Mouse (Mus musculus): Measurements from ENCODE around the gene Map1s. TPM values are rescaled to one million over a fixed set of nuclear protein-coding genes. Genes with fewer than 3 reads are reported as not detected.

Map1s gene
- polyA plus RNA-seq, 2 experiments = 9.3 to 11.5 TPM

DNA sequence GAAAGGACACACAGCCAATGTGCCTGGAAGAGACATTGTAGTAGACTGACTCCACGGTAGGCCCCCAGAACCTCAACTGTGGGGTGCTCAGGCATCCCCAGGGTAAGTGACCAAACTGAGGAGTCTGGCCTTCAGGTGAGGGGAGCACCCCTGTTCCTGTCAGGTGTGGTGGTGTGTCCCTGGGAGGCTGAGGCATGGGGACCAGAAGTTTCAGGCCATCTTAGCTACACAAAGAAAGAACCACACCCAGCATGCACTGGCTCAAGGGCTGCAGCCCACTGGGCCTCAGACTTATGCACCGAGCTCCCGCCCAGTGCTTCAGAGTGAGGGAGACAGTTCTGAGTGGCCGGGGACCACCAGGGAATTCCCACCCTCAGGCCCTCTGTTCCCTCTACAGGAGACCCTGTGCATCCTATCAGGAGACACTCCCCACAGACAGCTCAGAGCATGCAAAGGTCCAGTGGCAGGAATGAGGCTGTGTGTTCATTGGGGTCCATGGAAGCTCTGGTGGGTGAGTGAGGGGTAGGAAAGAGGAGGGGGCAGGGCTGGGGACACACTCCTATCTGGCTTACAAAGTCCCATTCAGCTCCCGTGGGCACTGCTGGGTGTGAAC, 34.4 kb upstream of the Map1s start:
- Histone ChIP-seq H3K27me3 (ENCODE audit: control insufficient read depth, insufficient read depth, low read length) (no peaks in the 10 kb centered on the region), H3K36me3 (replicated peaks; ENCODE audit: control insufficient read depth, insufficient read depth, low read depth) (no peaks in the 10 kb centered on the region), H3K27ac (no peak overlapping the region), H3K4me3 (ENCODE audit: insufficient read depth in 1 of 2, low read depth in 2 of 2, low read length in 2 of 2) (no peak overlapping the region), H3K9ac (replicated peaks) (no peak overlapping the region), H3K4me1 (replicated peaks; ENCODE audit: control insufficient read depth in 2 of 2, insufficient read depth in 2 of 2, low read length in 1 of 2) (peaks cover 15 to 17% of the 10 kb centered on the region in 2 experiments), H3K9me3 (ENCODE audit: control insufficient read depth, low read length) (no peaks in the 10 kb centered on the region), H3K4me2 (ENCODE audit: low read depth) (no peak overlapping the region)
- ATAC-seq (ENCODE audit: insufficient read depth) = no peak
- no peak for DNase-seq (ENCODE audit: low read depth in 3 of 3, low spot score in 3 of 3)
- 69% methylated on average over 5 of the region's 5 CpGs for WGBS (ENCODE audit: insufficient replicate concordance)
- no peak for TF ChIP-seq CTCF (IDR thresholded peaks at IDR 0.05; ENCODE audit: low read depth)
- TF ChIP-seq EP300 (IDR thresholded peaks at IDR 0.05; ENCODE audit: low read depth) = no peak

DNA sequence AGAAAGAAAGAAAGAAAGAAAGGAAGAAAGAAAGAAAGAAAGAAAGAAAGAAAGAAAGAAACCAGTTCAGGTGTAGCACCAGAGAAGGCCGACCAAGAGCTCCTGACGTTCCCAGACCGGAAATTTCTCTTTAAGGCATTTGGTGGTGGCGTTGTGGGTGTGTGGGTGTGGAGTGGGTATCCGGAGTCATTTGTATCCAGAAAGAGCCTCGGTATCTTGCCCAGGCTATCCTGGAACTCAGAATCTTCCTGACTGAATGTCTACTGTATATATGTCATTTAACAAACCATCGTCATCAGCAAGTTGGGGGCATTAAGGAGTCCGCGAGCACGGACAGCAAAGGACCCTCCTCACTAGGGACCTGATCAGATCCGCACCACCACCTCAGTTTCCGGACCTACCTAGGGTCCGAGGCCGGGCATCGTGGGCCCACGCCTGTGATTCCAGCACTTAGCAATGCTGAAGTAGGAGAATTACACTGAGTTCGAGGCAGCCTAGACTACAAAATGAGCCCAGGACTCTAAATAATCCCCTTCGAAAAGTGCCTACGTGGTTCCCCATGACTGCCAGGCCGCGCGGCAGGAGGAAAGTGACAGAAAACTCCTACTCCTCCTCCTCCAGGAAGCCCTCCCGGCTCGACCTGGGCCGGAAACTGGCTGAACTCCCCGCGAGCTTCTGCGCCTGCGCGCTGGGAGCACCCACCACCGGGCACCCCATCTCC, 32.9 kb upstream of the Map1s start:
- Histone ChIP-seq H3K4me2 (ENCODE audit: low read depth) (peak overlapping the region; percentile 84), H3K4me3 (ENCODE audit: insufficient read depth in 1 of 2, low read depth in 2 of 2, low read length in 2 of 2) (peak overlapping the region; percentile 78 to 79), H3K4me1 (replicated peaks; ENCODE audit: control insufficient read depth in 2 of 2, insufficient read depth in 2 of 2, low read length in 1 of 2) (peaks cover 12 to 14% of the 10 kb centered on the region in 2 experiments), H3K36me3 (replicated peaks; ENCODE audit: control insufficient read depth, insufficient read depth, low read depth) (no peaks in the 10 kb centered on the region), H3K9me3 (ENCODE audit: control insufficient read depth, low read length) (no peaks in the 10 kb centered on the region), H3K27me3 (ENCODE audit: control insufficient read depth, insufficient read depth, low read length) (no peaks in the 10 kb centered on the region), H3K27ac (peak overlapping the region; percentile 69), H3K9ac (replicated peaks) (peak overlapping the region; percentile 87)
- TF ChIP-seq EP300 (IDR thresholded peaks at IDR 0.05; ENCODE audit: low read depth) (no peak), CTCF (IDR thresholded peaks at IDR 0.05; ENCODE audit: low read depth) (no peak)
- WGBS (ENCODE audit: insufficient replicate concordance) = 1% methylated on average over 31 of the region's 31 CpGs
- DNase-seq (ENCODE audit: low read depth in 3 of 3, low spot score in 3 of 3) (no peak), ATAC-seq (ENCODE audit: insufficient read depth) (no peak)

DNA sequence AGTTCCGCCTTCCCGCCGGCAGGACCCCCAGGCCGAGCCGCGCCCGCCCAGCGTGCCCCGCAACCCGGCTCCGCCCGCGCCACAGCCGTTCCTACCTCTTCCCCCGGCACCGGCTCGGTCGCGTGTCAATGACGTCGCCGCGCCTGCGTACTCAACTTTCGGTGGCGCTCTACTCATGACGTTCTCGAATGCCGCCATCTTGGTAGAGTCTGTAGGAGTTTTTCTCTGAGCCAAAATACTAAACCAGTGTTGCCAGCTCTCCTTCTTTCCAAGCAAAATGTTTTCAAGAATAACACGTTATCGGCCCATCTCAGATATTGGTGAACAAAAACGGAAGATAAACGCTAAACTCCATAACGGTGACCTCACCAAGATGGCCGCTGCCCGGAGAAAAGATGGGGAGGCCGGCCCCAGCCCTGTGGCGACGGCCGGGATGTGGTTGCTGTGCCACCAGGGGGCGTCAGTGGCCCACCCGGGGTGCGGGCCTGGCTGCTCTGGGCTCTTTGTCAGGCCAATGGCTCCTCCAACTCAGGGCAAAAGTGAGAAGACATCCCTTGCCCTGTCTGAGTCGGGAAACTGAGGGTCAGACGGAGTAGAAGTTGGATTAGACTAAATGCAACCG, 32.3 kb upstream of the Map1s start, which contains the start of gene Ccdc124:
Gene Ccdc124, minus strand, starts transcription at position 572 of the 622 bp plus-strand sequence.
- Histone ChIP-seq H3K4me1 (replicated peaks; ENCODE audit: control insufficient read depth in 2 of 2, insufficient read depth in 2 of 2, low read length in 1 of 2) (peaks cover 12 to 14% of the 10 kb centered on the region in 2 experiments), H3K9me3 (ENCODE audit: control insufficient read depth, low read length) (no peaks in the 10 kb centered on the region), H3K4me2 (ENCODE audit: low read depth) (peak within 1 kb of the TSS; percentile 84), H3K27me3 (ENCODE audit: control insufficient read depth, insufficient read depth, low read length) (no peaks in the 10 kb centered on the region), H3K27ac (peak within 1 kb of the TSS; percentile 69), H3K9ac (replicated peaks) (peak within 1 kb of the TSS; percentile 87), H3K4me3 (ENCODE audit: insufficient read depth in 1 of 2, low read depth in 2 of 2, low read length in 2 of 2) (peak within 1 kb of the TSS; percentile 78 to 79), H3K36me3 (replicated peaks; ENCODE audit: control insufficient read depth, insufficient read depth, low read depth) (no peaks in the 10 kb centered on the region)
- peak; percentile 87 to 88 (median 87) for DNase-seq (ENCODE audit: low read depth in 3 of 3, low spot score in 3 of 3)
- peak; percentile 88 for ATAC-seq (ENCODE audit: insufficient read depth)
- under 1% methylated on average over 46 of the region's 46 CpGs for WGBS (ENCODE audit: insufficient replicate concordance)
- peak; percentile 98 for TF ChIP-seq CTCF (IDR thresholded peaks at IDR 0.05; ENCODE audit: low read depth)
- peak; percentile 16; the same call in 1 of the 2 replicates for TF ChIP-seq EP300 (IDR thresholded peaks at IDR 0.05; ENCODE audit: low read depth)

- H3K9ac ChIP-seq (replicated peaks) = no peak overlapping the region
- TF ChIP-seq CTCF (IDR thresholded peaks at IDR 0.05; ENCODE audit: low read depth) (no peak), EP300 (IDR thresholded peaks at IDR 0.05; ENCODE audit: low read depth) (no peak)
- H3K27ac ChIP-seq = no peak overlapping the region
- 77% methylated on average over 13 of the region's 13 CpGs for WGBS (ENCODE audit: insufficient replicate concordance)
- no peak overlapping the region for H3K4me3 ChIP-seq (ENCODE audit: insufficient read depth in 1 of 2, low read depth in 2 of 2, low read length in 2 of 2)
- no peak for DNase-seq (ENCODE audit: low read depth in 3 of 3, low spot score in 3 of 3)
- H3K4me1 ChIP-seq (replicated peaks; ENCODE audit: control insufficient read depth in 2 of 2, insufficient read depth in 2 of 2, low read length in 1 of 2) = peaks cover 5 to 8% of the 10 kb centered on the region in 2 experiments
- H3K9me3 ChIP-seq (ENCODE audit: control insufficient read depth, low read length) = no peaks in the 10 kb centered on the region
- H3K4me2 ChIP-seq (ENCODE audit: low read depth) = no peak overlapping the region
- no peak for ATAC-seq (ENCODE audit: insufficient read depth)
- H3K27me3 ChIP-seq (ENCODE audit: control insufficient read depth, insufficient read depth, low read length) = no peaks in the 10 kb centered on the region; the same call in 1 of the 2 replicates
- H3K36me3 ChIP-seq (replicated peaks; ENCODE audit: control insufficient read depth, insufficient read depth, low read depth) = no peaks in the 10 kb centered on the region
These were observed 31.3 kb upstream of the Map1s start for GRCm38 (mm10) chr8:70874441-70874840.

DNA sequence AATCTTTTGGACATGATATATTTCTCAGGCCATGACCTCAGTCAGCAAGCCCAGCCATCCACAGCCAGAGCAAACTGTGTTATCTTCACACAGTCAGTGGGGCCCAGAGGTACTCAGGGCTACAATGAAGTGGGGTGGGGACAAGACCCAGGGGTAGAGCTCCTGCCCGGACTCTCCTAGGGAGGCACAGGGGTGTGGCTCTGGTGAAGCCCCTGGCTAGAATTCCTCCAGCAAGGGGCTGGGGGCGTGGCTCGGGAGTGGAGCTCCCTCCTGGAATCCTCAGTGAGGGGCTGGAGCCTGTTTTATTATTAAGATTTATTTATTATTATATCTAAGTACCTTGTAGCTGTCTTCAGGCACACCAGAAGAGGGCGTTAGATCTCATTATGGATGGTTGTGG, 29.4 kb upstream of the Map1s start:
- no peak overlapping the region for H3K4me3 ChIP-seq (ENCODE audit: insufficient read depth in 1 of 2, low read depth in 2 of 2, low read length in 2 of 2)
- no peaks in the 10 kb centered on the region for H3K36me3 ChIP-seq (replicated peaks; ENCODE audit: control insufficient read depth, insufficient read depth, low read depth)
- no peak overlapping the region for H3K27ac ChIP-seq
- H3K4me1 ChIP-seq (replicated peaks; ENCODE audit: control insufficient read depth in 2 of 2, insufficient read depth in 2 of 2, low read length in 1 of 2) = peaks cover 5 to 8% of the 10 kb centered on the region in 2 experiments
- ATAC-seq (ENCODE audit: insufficient read depth) (no peak), DNase-seq (ENCODE audit: low read depth in 3 of 3, low spot score in 3 of 3) (no peak)
- WGBS (ENCODE audit: insufficient replicate concordance) = 39% methylated on average over 4 of the region's 4 CpGs
- TF ChIP-seq EP300 (IDR thresholded peaks at IDR 0.05; ENCODE audit: low read depth) (no peak), CTCF (IDR thresholded peaks at IDR 0.05; ENCODE audit: low read depth) (no peak)
- no peaks in the 10 kb centered on the region; the same call in none of the 2 replicates for H3K27me3 ChIP-seq (ENCODE audit: control insufficient read depth, insufficient read depth, low read length)
- no peak overlapping the region for H3K4me2 ChIP-seq (ENCODE audit: low read depth)
- no peaks in the 10 kb centered on the region for H3K9me3 ChIP-seq (ENCODE audit: control insufficient read depth, low read length)
- no peak overlapping the region for H3K9ac ChIP-seq (replicated peaks)

Measured in liver, embryonic 14.5 days (tissue).